Mouse (Mus musculus) frontal cortex, postnatal 36 days (tissue): Measurements from ENCODE around the gene Sin3a.

Experiments used
- DNase-seq, 2 experiments: peaks; one replicate each; pipeline ENCODE4 v3.0.0; 2022; ENCODE audit warnings: low spot score in 2 of 2

Gene Sin3a

DNA sequence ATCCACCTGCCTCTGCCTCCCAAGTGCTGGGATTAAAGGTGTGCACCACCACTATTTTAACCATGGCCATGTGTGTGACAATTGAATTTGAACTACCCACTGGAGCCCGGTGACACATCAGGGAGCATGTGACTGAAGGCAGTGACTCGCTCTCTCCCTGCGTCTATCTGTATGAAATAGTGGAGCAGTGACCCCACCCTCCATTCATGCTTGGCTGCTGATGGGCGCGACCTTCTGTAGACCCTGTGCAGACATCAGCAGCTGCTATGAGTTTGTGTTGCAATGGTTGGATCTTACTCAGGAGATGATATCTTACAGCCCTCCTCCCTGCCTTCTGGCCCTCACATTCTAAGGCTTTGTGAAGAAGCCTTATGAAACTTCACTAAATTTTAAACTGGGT is 96.6 kb downstream of the Sin3a start:
- DNase-seq: no peak
